Mouse (Mus musculus) right cerebral cortex, postnatal 36 days (tissue): ENCODE results near the gene Ror2.

Source experiments
- DNase-seq, 2 experiments: peaks; one replicate each; pipeline ENCODE4 v3.0.0; 2022; ENCODE audit warnings: low spot score in 2 of 2, mixed read lengths in 1 of 2

The Ror2 gene

DNA sequence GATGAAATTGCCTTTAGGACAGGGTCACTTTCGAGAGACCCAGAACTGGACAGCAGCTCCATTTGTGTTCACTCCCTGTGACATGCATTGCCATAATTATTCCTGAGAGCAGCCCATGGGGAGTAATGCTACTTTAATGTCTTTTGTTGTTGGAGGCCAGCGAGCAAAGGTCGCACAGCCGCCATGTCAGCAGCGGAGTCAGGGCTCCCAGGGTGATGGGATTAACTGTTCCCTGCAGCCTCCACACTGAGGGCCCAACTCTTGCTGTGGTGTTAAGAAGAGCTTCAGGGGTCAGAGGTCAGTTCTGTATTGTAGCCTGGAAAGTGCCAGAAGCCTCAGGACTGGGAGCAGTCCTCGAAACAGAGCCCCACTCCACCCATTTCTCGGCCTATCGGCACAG is 217.5 kb downstream of the Ror2 start:
- no peak for DNase-seq

DNA sequence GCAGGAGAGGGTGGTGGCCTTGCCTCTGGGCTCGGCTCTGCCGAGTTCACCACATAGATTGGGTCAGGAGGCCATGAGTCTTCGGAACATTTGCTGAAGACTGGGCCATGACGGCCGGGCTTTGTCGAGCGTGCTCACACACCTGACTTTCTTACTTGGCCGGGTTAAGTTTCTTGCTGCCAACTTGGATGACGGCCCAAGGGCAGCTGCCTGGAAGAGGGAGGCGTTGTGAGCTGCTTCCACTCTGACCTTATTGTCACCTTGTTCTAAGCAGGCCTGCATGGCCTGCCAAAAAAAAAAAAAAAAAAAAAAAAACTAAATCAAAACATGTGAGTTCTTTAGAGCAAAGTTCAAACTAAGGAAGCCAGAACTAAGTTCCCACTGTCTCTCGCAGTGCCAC is 218.0 kb downstream of the Ror2 start:
- DNase-seq, result no peak

DNA sequence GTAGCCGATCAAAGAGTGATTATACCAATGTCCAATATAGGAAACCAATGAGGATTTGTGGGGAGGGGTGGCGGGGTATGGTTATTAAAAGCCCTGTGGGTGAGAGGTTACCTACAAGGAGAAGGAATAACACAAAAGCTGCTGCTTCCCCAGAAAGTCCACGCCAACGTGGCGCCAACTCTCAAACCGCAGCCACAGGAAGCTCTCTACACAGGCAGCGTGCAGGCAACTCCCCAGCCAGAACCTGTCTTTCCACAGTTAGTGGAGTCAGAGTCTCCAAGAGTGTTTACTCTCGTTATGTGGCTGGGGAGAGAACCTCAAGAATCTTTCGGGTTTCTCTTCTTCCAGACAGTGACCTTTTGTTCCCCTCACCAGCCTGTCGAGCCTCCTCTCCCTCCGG is 220.8 kb downstream of the Ror2 start:
- DNase-seq, result no peak

DNA sequence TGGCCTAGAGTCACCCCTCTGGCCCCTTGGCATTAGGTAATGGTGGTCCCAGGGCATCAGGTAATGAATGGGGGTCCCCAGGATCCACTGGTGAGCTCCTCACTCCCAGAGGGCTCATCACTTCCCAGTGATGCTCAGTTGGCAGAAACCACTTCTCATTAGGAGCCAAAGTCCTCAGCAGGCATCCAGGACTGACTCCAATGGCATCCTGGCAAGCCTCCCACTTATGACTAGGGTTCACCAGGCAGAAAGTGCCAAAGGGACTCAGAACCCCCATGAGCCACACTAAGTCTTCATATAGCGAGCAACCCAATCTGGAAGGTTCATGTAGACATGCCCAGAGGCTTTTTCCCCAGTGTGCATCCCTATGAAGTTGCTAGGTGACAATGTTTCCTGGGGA is 221.2 kb downstream of the Ror2 start:
- no peak for DNase-seq
